Mouse (Mus musculus): ENCODE results near the gene Krt79.

The Krt79 gene

DNA sequence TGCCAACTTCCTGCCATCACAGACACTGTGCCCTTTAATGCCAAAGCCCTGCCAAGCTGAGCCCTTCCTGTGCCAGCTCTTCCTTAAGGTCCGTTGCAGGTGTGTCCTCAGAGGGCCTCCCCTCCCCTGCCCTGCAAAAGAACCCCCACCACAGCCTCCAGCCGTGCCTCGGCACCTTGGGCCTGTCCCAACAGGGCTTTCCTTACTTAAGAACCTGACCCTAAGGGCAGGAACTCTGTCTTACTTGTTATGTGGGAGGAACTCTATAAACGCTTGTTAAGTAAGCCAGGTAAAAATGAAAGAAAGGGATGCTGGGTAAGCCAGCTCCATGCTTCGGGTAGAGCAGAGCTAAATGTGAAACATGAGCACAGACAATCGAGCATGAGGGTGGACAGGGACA lies 7.1 kb downstream of the Krt79 start:
- no peak for DNase-seq (ENCODE audit: low spot score in 2 of 2)

DNA sequence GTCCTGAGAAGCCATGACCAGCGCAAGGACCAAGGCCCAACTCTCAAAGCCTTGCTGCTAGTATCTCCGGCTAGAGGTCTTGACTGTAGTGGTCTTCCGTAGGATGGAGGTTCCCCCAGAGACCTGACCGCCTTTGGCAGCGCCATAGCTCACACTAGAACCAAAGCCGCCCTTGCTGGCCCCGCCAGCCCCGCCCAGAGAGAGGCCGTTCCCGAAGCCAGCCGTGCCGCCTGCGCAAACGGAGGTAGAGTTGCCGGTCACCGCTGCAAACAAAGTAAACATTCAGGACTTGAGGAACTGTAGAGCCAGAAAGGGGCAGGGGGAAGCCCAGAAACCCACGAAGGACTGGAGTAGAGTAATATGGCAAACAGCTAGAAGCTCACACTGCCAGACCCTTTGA lies 10.5 kb downstream of the Krt79 start:
- no peak for DNase-seq (ENCODE audit: low spot score in 2 of 2)

GRCm38 (mm10) chr15:101929087-101929486 lies 11.0 kb downstream of the Krt79 start:
- no peak for DNase-seq (ENCODE audit: low spot score in 2 of 2)

- DNase-seq (ENCODE audit: low spot score in 2 of 2): no peak
Measured at GRCm38 (mm10) chr15:101927340-101928080, 12.6 kb downstream of the Krt79 start.

- DNase-seq (ENCODE audit: low spot score in 2 of 2): no peak
Measured at GRCm38 (mm10) chr15:101925041-101925440, 15.1 kb downstream of the Krt79 start.

DNA sequence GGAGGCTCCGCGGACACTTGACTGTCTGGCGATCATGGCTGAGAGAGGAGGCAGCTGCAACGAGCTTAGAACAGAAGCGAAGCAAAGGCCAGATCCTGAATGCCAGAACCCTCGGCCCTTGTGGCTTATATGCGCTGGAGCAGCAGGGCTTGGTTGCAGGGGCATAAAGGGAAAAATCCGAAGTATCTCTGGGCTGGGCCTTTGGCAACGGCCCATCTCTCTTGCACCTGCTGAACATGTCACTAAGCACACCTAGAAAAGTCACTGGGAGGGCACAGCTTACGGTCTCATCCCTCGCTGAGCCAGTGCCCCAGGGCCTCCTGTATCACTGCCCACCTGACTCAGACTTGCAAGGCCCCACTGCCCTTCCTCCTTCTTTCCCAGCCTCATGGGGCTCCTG lies 15.5 kb downstream of the Krt79 start, which contains the start of gene Krt4:
Gene Krt4, minus strand, starts transcription at position 101 of the 400 bp plus-strand sequence.
- DNase-seq (ENCODE audit: low spot score in 2 of 2): no peak

DNA sequence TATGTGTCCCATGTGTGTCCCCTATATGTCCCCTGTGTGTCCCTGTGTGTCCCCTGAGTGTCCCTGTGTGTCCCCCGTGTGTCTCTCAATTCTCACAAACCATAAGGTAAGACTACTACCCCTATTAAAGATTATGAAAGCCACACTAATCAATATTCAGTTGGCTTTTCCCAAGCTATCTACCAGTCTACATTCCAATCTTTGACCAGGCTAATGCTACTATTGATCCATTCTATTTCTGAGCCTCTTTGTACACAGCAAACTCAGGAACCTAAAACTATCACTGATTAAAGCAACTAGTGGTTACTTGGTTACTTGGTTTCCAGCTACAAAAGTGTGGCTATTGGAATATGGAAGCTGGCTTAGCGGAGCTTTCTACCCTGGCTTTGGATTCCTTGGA lies 17.8 kb downstream of the Krt79 start:
- no peak for DNase-seq (ENCODE audit: low spot score in 2 of 2)

- no peak for DNase-seq (ENCODE audit: low spot score in 2 of 2)
Measured at GRCm38 (mm10) chr15:101916072-101916471, 24.1 kb downstream of the Krt79 start.

- DNase-seq (ENCODE audit: low spot score in 2 of 2): no peak
Measured at GRCm38 (mm10) chr15:101904849-101905248, 35.3 kb downstream of the Krt79 start.

DNA sequence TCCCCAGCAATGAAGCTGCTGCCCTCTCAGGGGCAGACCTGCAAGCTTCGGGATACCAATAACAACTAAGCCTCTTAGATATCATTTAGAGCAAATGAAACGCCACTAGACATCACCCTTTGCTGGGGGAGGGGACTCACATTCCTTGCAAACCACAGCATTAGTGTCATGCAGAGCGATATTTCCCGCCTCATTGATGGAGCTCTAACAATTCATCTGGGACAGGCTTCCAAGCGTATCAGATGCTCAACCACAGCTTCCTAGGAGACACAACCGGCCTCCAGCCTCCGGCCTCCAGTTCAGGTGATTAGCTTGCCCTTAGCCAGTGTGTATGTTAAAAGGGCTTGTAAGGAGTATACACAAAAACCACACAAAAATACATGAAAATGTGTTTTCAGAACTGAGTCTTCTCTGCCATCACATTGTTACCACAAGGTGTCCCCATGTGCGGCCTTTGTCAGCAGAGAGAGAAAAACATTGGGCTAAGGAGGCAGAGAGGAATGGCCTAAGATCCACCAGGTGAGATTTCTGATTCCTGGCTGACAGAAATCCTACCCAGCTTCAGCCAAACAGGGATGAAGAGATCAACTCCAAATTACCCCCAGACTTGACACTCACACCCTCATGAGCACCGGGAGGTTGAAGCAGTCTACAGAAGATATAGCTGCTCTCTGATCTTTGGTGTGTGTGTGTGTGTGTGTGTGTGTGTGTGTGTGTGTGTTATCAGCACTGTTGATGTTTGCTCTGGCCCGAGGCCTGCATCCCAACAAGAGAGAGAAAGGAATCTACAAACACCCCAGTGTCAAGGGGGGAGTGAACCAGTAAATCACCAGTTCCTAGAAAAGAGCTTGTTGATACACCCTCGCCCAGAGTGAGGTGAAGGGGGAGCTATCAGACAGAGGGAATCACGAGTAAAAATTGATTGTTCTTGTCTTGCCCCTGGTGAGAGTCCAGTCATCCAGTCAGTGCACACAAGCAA lies 37.7 kb downstream of the Krt79 start:
- no peak for DNase-seq (ENCODE audit: low spot score in 2 of 2)

- DNase-seq (ENCODE audit: low spot score in 2 of 2): no peak
Measured at GRCm38 (mm10) chr15:101895216-101895615, 44.9 kb downstream of the Krt79 start.

- no peak for DNase-seq (ENCODE audit: low spot score in 2 of 2)
Measured at GRCm38 (mm10) chr15:101892820-101893219, 47.3 kb downstream of the Krt79 start, which contains the start of gene Krt76. Gene Krt76 (minus strand): TSS chr15:101892920.

- no peak for DNase-seq (ENCODE audit: low spot score in 2 of 2)
Measured at GRCm38 (mm10) chr15:101879776-101880175, 60.3 kb downstream of the Krt79 start.

Data from left cerebral cortex, adult 9 months (tissue).